Mouse (Mus musculus) forebrain, embryonic 14.5 days (tissue): ENCODE data around the gene RPS10-NUDT3. TPM values are rescaled to one million over a fixed set of nuclear protein-coding genes. Genes with fewer than 3 reads are reported as not detected.
A peak's percentile ranks its signal among the peaks of the same experiment; 100 is the strongest.
"Not testable (repeated sequence)": the region's sequence is repeated elsewhere in the genome, so short reads cannot be mapped to it uniquely, and the experiment has no call there.

ENCODE experiments used
- ATAC-seq: fragments of 200-750 bp; cut with Nextera tagmentation; 2 replicates; pipeline ENCODE4 v1.8.0; 2017; ENCODE audit warnings: mild to moderate bottlenecking, moderate library complexity
- DNase-seq: peaks from one replicate; pipeline ENCODE4 v3.0.0-alpha.2; 2015; ENCODE audit warnings: low spot score
- H3K27ac ChIP-seq: fragments of 300-500 bp; sonication (generic); 2 replicates; pipeline ENCODE4 v1.5.1; 2014; ENCODE audit warnings: low read depth, mild to moderate bottlenecking, control low read depth, low read length, moderate library complexity
- H3K27me3 ChIP-seq: fragments of 300-500 bp; sonication (generic); replicated peaks from 2 replicates; pipeline ENCODE4 v1.6.1; 2014; ENCODE audit warnings: low read length, control low read depth, mixed read lengths; ENCODE audit not compliant: control insufficient read depth, insufficient read depth
- H3K36me3 ChIP-seq: fragments of 300-500 bp; sonication (generic); 2 replicates; pipeline ENCODE4 v1.6.1; 2014; ENCODE audit warnings: low read length, control low read depth; ENCODE audit not compliant: control insufficient read depth, insufficient read depth
- H3K4me1 ChIP-seq: fragments of 300-500 bp; sonication (generic); 2 replicates; pipeline ENCODE4 v1.6.1; 2014; ENCODE audit warnings: antibody characterized with exemption, low read length, control low read depth; ENCODE audit not compliant: control insufficient read depth, insufficient read depth
- H3K4me2 ChIP-seq: fragments of 300-500 bp; sonication (generic); 2 replicates; pipeline ENCODE4 v1.6.1; 2014; ENCODE audit warnings: mild to moderate bottlenecking, control low read depth, low read length
- H3K4me3 ChIP-seq: fragments of 300-500 bp; sonication (generic); 2 replicates; pipeline ENCODE4 v1.5.1; 2014; ENCODE audit warnings: low read depth, low read length, control low read depth
- H3K9ac ChIP-seq: fragments of 300-500 bp; sonication (generic); 2 replicates; pipeline ENCODE4 v1.6.1; 2014; ENCODE audit warnings: mild to moderate bottlenecking, low read length, control low read depth, moderate library complexity
- H3K9me3 ChIP-seq: fragments of 300-500 bp; sonication (generic); replicated peaks from 2 replicates; pipeline ENCODE4 v1.6.1; 2016; ENCODE audit warnings: low read length, control low read depth, mixed read lengths; ENCODE audit not compliant: control insufficient read depth
- WGBS: fragments of 180-500 bp; shearing (Covaris S2); extraction: QIAGEN DNeasy Blood & Tissue Kit; methylation state at CpG from one replicate; pipeline ENCODE4 v1.1.7; 2014; 5-methylcytosine and 5-hydroxymethylcytosine counted together
- polyA plus RNA-seq: library from polyadenylated mRNA; unstranded; fragments of >200 nt; fragmentation: Nextera tagmentation; extraction: Ambion mirVana; gene quantifications from 2 replicates; pipeline ENCODE4 v1.2.1, GENCODE M21; 2014

The RPS10-NUDT3 gene
- polyA plus RNA-seq, 1 experiment from 2014 or later, result not detected

DNA sequence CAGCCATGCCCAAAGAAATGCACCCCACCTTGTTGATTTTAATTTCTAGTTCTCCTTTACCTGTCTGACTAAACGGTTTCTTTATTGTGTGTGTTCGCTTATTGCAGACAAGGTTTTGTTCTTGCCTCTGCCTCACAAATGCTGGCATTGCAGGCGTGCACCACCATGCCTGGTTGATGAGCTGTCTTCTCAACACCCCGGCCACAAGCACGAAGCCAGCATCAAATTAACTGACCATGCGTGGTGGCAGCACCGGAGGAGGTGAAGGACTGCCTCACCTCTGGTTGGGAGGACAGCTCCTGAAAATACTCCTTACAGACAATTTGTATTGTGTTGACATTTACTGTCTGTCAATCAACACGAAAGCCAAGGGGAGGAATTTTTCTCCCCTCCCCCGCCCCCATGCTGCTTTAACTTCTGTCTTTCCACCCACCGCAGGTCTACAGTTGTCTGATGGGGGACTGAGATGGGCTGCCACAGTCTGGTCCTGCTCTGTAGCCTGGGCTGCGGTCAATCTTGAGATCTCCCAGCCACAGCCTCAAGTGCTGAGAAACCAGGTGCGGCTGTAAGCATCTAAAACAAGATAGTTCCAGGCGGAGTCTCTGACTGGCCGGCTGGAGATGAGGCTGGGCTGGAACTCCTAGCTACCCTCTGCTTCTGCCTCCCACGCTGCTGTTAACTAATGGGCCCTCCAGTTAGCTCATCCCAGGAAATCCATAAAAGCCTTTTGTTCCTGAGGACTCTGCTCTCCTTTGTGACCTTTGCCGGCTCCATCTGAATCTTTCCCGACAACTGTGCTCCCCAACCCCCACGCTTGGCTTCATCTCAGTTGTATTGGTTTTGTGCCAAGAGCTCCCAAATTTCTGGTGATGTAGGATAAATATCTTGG is 1.4 kb upstream of the RPS10-NUDT3 start, which contains the start of gene Rps10:
TSS of gene Rps10 (minus strand) at position 538 of the 889 bp plus-strand sequence.
- Histone ChIP-seq H3K4me3 (peak within 1 kb of the TSS; percentile 86), H3K4me2 (peak within 1 kb of the TSS; percentile 85), H3K4me1 (peaks cover 14% of the 10 kb centered on the region), H3K9me3 (no peaks in the 10 kb centered on the region), H3K9ac (peak within 1 kb of the TSS; percentile 22; the same call in 1 of the 2 replicates), H3K27ac (peak within 1 kb of the TSS; percentile 84), H3K36me3 (peaks cover 29% of the 10 kb centered on the region), H3K27me3 (no peaks in the 10 kb centered on the region)
- ATAC-seq (no peak), DNase-seq (peak; percentile 22)
- WGBS, result 47% methylated on average over 18 of the region's 18 CpGs

- Histone ChIP-seq H3K9ac (peak overlapping the region; percentile 96; the same call in 1 of the 2 replicates), H3K4me3 (peak overlapping the region; percentile 86), H3K27ac (peak overlapping the region; percentile 84), H3K4me2 (peak overlapping the region; percentile 85), H3K36me3 (peaks cover 37% of the 10 kb centered on the region), H3K4me1 (peaks cover 14% of the 10 kb centered on the region)
- H3K27me3 ChIP-seq, H3K9me3 ChIP-seq: not testable (repeated sequence)
- DNase-seq (peak; percentile 72), ATAC-seq (0 out of 2 replicates have a peak, but pooled peaks have one; percentile 0)
- WGBS, result 51% methylated on average over 9 of the region's 9 CpGs
Observed at GRCm38 (mm10) chr17:27635575-27635903, 517 bp upstream of the RPS10-NUDT3 start.

DNA sequence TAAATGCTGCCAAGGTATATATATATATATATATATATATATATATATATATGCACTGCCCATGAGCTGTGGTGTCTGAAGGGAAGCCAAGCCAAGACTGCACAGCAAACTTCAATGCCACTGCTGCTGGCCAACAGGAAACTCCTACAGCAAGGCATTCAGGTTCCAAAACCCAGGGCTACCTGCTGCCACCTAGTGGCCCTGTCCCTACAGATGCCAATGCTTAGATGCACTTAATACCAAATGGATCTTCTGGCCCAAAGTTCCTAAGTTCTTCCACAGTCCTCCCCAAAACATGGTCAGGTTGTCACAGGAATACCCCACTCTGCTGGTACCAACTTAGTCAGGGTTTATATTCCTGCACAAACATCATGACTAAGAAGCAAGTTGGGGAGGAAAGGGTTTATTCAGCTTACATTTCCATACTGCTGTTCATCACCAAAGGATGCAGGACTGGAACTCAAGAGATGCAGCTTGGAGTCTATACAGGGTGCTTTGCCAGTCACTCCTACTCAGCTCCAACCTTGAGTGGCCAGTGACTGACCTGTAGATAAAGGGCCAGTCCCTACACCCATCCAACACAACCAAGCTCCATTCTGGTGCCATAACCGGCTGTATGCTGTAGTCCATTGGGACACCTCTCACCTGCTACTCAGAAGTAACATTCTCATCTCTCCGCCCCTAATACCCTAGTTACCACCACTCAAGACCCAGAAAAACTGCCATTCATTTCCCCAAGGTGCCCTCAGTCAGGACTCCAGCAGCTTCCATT is 5.6 kb downstream of the RPS10-NUDT3 start:
- H3K27me3 ChIP-seq, result no peaks in the 10 kb centered on the region
- H3K4me1 ChIP-seq, result peaks cover 10% of the 10 kb centered on the region
- no peak overlapping the region for H3K4me2 ChIP-seq
- peak; percentile 90 for DNase-seq
- no peak overlapping the region for H3K4me3 ChIP-seq
- 67% methylated on average over 2 of the region's 2 CpGs for WGBS
- peak; percentile 27; the same call in 1 of the 2 replicates for ATAC-seq
- H3K9me3 ChIP-seq, result no peaks in the 10 kb centered on the region
- H3K9ac ChIP-seq, result no peak overlapping the region
- H3K27ac ChIP-seq, result no peak overlapping the region
- peaks cover 52% of the 10 kb centered on the region for H3K36me3 ChIP-seq

DNA sequence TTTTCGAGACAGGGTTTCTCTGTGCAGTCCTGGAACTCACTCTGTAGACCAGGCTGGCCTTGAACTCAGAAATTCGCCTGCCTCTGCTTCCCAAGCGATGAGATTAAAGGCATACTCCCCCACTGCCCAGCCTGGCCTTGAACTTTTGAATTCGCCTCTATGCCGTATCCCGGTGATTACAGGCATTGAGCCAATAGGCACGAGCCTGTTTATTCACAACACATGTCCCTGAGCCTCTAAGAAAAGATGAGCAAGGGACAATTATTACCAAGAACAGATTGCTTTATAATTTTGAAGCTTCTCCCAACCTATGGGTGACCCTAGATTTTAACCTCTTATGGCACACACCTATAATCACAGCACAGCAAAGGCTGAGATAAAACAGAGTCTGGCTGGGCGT is 6.6 kb downstream of the RPS10-NUDT3 start:
- H3K9ac ChIP-seq, result no peak overlapping the region
- no peaks in the 10 kb centered on the region for H3K9me3 ChIP-seq
- DNase-seq (no peak), ATAC-seq (no peak)
- H3K4me2 ChIP-seq, result no peak overlapping the region
- no peaks in the 10 kb centered on the region for H3K27me3 ChIP-seq
- peaks cover 43% of the 10 kb centered on the region for H3K36me3 ChIP-seq
- peaks cover 7% of the 10 kb centered on the region for H3K4me1 ChIP-seq
- no peak overlapping the region for H3K27ac ChIP-seq
- H3K4me3 ChIP-seq, result no peak overlapping the region
- WGBS, result 92% methylated on average over 8 of the region's 8 CpGs

DNA sequence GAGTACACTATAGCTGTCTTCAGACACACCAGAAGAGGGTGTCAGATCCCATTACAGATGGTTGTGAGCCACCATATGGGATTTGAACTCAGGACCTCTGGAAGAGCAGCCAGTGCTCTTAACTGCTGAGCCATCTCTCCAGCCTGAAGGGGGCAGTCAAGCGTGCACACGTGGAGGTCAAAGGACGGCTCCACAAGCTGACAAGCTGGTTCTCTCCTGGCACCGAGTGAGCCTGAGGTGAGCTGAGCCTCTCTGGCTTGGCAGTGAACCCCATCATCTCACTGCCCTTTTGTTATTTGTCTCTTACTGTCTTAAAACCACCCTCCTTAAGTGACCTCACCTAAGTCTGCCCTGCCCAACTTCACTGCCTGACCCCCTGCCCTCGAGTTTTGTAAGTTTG is 7.6 kb downstream of the RPS10-NUDT3 start:
- no peak overlapping the region for H3K27ac ChIP-seq
- ATAC-seq, result no peak

DNA sequence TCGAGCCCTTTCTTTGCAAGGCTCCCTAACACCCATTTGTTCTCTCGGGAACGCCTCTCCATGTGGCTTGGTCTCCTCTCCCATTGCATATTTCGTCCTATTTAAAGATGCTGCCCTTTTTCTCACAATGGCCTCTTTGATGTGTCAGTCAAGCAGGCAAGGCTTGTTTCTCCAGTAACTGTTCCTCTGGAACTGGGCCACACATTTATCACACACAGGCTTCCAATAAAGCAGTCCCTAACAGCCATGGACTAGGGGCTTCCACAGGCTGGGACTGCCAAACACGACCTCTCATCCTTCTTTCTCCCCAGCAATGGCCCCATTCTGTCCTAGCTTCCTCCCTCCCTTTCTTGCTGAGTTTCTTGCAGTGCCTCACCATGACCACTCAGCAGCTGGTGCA is 8.3 kb downstream of the RPS10-NUDT3 start:
- H3K4me3 ChIP-seq, result no peak overlapping the region
- DNase-seq, result peak; percentile 82
- H3K27me3 ChIP-seq, result no peaks in the 10 kb centered on the region
- H3K9ac ChIP-seq, result no peak overlapping the region
- H3K4me1 ChIP-seq, result peaks cover 5% of the 10 kb centered on the region; the same call in 1 of the 2 replicates
- H3K27ac ChIP-seq, result peak overlapping the region; percentile 68; the same call in 1 of the 2 replicates
- WGBS, result 9% methylated on average over 5 of the region's 5 CpGs
- no peak overlapping the region for H3K4me2 ChIP-seq
- ATAC-seq, result peak; percentile 14
- H3K36me3 ChIP-seq, result peaks cover 26% of the 10 kb centered on the region
- H3K9me3 ChIP-seq, result no peaks in the 10 kb centered on the region

More for the DNA sequence above, 7.6 kb downstream of the RPS10-NUDT3 start:
- Histone ChIP-seq H3K9ac (no peak overlapping the region), H3K4me2 (no peak overlapping the region), H3K27me3 (no peaks in the 10 kb centered on the region), H3K36me3 (peaks cover 34% of the 10 kb centered on the region), H3K9me3 (no peaks in the 10 kb centered on the region), H3K4me3 (no peak overlapping the region), H3K4me1 (peaks cover 5% of the 10 kb centered on the region; the same call in 1 of the 2 replicates)
- no peak for DNase-seq
- 32% methylated on average over 5 of the region's 5 CpGs for WGBS

DNA sequence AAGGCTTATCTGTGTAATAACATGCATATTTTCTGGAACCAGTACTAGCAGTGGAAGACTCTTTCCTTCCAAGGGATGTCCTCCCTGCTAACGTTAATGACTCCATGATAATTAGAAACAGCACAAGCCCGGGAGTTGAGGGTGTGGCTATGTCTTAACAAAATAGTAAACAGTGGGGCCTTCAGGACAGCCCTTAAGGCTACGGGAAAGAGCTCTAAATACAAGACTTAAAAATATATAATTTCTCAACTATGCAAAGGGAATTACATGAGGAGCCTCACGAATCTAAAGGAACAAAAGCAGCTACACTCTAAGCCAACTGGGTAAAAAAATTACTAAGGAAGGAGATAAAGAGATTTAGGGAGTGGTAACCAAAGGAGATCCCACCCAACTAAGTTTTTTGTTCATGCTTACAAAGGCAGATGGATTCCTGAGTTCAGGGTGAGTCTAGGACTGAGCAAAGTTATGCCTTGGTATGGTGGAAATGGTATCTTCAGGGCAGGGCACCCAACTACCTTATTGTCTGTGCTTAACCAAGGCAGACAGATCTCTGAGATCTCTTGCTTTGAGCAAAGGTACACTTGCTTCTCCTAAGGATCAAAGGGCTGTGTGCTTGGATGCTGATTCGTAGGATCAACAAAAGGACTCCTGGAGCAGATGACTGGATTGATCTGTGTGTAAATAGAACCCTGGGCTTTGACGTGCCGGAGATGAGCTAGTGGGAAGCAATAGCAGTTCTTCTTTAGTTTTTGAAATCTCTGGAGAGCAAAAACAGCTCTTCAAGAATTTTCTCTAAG is 9.4 kb downstream of the RPS10-NUDT3 start:
- no peak overlapping the region for H3K4me2 ChIP-seq
- DNase-seq, result no peak
- no peak overlapping the region for H3K4me3 ChIP-seq
- no peak overlapping the region for H3K27ac ChIP-seq
- WGBS, result 39% methylated on average over 7 of the region's 7 CpGs
- H3K4me1 ChIP-seq, result peaks cover 12% of the 10 kb centered on the region
- no peaks in the 10 kb centered on the region for H3K27me3 ChIP-seq
- ATAC-seq, result no peak
- no peak overlapping the region for H3K9ac ChIP-seq
- no peaks in the 10 kb centered on the region for H3K9me3 ChIP-seq
- H3K36me3 ChIP-seq, result peaks cover 16% of the 10 kb centered on the region
